Mouse (Mus musculus) heart, postnatal 0 days (tissue): Measurements from ENCODE around the gene 9430038I01Rik.

Experiments
- CTCF ChIP-seq: IDR thresholded peaks from 2 replicates; pipeline ENCODE4 v1.5.1; 2016; ENCODE audit warnings: antibody characterized with exemption, control low read depth, low read depth
- EP300 ChIP-seq: IDR thresholded peaks from 2 replicates; pipeline ENCODE4 v1.6.1; 2016; ENCODE audit warnings: antibody characterized with exemption, low read depth

- TF ChIP-seq CTCF, result no peak
- TF ChIP-seq EP300, result no peak
Observed at GRCm38 (mm10) chr7:137414710-137415109, 4.1 kb upstream of the 9430038I01Rik start.
